Mouse (Mus musculus) embryonic fibroblast, embryonic 13.5 days (primary cell): ENCODE data around the gene Ncor2.

Experiments used
- CTCF ChIP-seq: IDR thresholded peaks from 2 replicates; pipeline ENCODE4 v1.5.1; 2011; ENCODE audit warnings: mild to moderate bottlenecking, control low read depth, low read length, moderate library complexity, borderline replicate concordance; ENCODE audit not compliant: insufficient read depth
- POLR2A ChIP-seq: IDR thresholded peaks from 2 replicates; pipeline ENCODE4 v1.6.1; 2011; ENCODE audit warnings: low read depth, mild to moderate bottlenecking, control low read depth, low read length, moderate library complexity

- TF ChIP-seq POLR2A, result no peak
- no peak for TF ChIP-seq CTCF
Observed at GRCm38 (mm10) chr5:125138841-125139430, 40.1 kb downstream of the Ncor2 start.
